Mouse (Mus musculus) retina, embryonic 14.5 days (tissue): ENCODE results near the gene Stam2.

Experiments used
- DNase-seq: peaks from one replicate; pipeline ENCODE4 v3.0.0-alpha.2; 2015; ENCODE audit warnings: low spot score

Stam2 gene

GRCm38 (mm10) chr2:52742256-52743158 lies at the start of gene Stam2:
Gene Stam2 (minus strand): TSS chr2:52742281.
- DNase-seq = peak; percentile 89

GRCm38 (mm10) chr2:52785106-52785721 lies 43.1 kb upstream of the Stam2 start:
- DNase-seq = no peak

GRCm38 (mm10) chr2:52779987-52780386 lies 37.9 kb upstream of the Stam2 start:
- DNase-seq = no peak

- DNase-seq = no peak
Measured at GRCm38 (mm10) chr2:52779381-52779780, 37.3 kb upstream of the Stam2 start.

GRCm38 (mm10) chr2:52777839-52778238 lies 35.8 kb upstream of the Stam2 start:
- no peak for DNase-seq

- DNase-seq = no peak
Measured at GRCm38 (mm10) chr2:52774373-52774772, 32.3 kb upstream of the Stam2 start.

- DNase-seq = no peak
Measured at GRCm38 (mm10) chr2:52772774-52773393, 30.8 kb upstream of the Stam2 start.

GRCm38 (mm10) chr2:52765130-52765529 lies 23.0 kb upstream of the Stam2 start:
- no peak for DNase-seq

GRCm38 (mm10) chr2:52763891-52764290 lies 21.8 kb upstream of the Stam2 start:
- DNase-seq = no peak

GRCm38 (mm10) chr2:52763040-52763736 lies 21.1 kb upstream of the Stam2 start:
- peak; percentile 81 for DNase-seq

GRCm38 (mm10) chr2:52762529-52762928 lies 20.4 kb upstream of the Stam2 start:
- DNase-seq = no peak

GRCm38 (mm10) chr2:52758627-52759026 lies 16.5 kb upstream of the Stam2 start:
- DNase-seq = peak; percentile 67

GRCm38 (mm10) chr2:52756691-52757090 lies 14.6 kb upstream of the Stam2 start:
- DNase-seq = peak; percentile 75

- no peak for DNase-seq
Measured at GRCm38 (mm10) chr2:52753573-52754317, 11.7 kb upstream of the Stam2 start.

- DNase-seq = no peak
Measured at GRCm38 (mm10) chr2:52744099-52744498, 2.0 kb upstream of the Stam2 start.

GRCm38 (mm10) chr2:52741681-52742255 lies 313 bp downstream of the Stam2 start:
- peak; percentile 83 for DNase-seq

GRCm38 (mm10) chr2:52740596-52740995 lies 1.5 kb downstream of the Stam2 start:
- DNase-seq = no peak

GRCm38 (mm10) chr2:52734504-52734903 lies 7.6 kb downstream of the Stam2 start:
- no peak for DNase-seq

GRCm38 (mm10) chr2:52733659-52734058 lies 8.4 kb downstream of the Stam2 start:
- DNase-seq = no peak

GRCm38 (mm10) chr2:52732611-52733010 lies 9.5 kb downstream of the Stam2 start:
- DNase-seq = no peak

- DNase-seq = no peak
Measured at GRCm38 (mm10) chr2:52732001-52732400, 10.1 kb downstream of the Stam2 start.
